Mouse (Mus musculus): Measurements from ENCODE around the gene Lhfpl4. TPM values are rescaled to one million over a fixed set of nuclear protein-coding genes. Genes with fewer than 3 reads are reported as not detected.

Lhfpl4 gene
- total RNA-seq (2021): under 1 TPM; 0.44 to 0.62 TPM
- long read RNA-seq, experiment 1, partial matches to known transcripts: 0 of 1 reads
- long read RNA-seq, experiment 1, other reads (novel, unspliced or antisense): 1 of 1 reads
- long read RNA-seq, experiment 2: 0 reads

GRCm38 (mm10) chr6:113194841-113195595 is at the start of gene Lhfpl4:
TSS of gene Lhfpl4 (minus strand) at chr6:113195384.
- no peak for DNase-seq
- intact Hi-C loops (cut with DNase I; ENCODE audit: low total_unique reads): loop anchor here (10.0 kb wide), 1 partner anchor 90 kb away; the partner anchor contains the start of gene Cpne9

GRCm38 (mm10) chr6:113242753-113243152 is 47.6 kb upstream of the Lhfpl4 start:
- DNase-seq: no peak
- intact Hi-C loops (cut with DNase I; ENCODE audit: low total_unique reads): no loop called here

- intact Hi-C loops (cut with DNase I; ENCODE audit: low total_unique reads): no loop called here
- no peak for DNase-seq
Measured at GRCm38 (mm10) chr6:113238442-113238841, 43.3 kb upstream of the Lhfpl4 start.

- DNase-seq: peak; percentile 100
- intact Hi-C loops (cut with DNase I; ENCODE audit: low total_unique reads): no loop called here
Measured at GRCm38 (mm10) chr6:113237542-113238270, 42.5 kb upstream of the Lhfpl4 start, which contains the start of gene Mtmr14. TSS of gene Mtmr14 (plus strand) at chr6:113237843.

GRCm38 (mm10) chr6:113235141-113235540 is 40.0 kb upstream of the Lhfpl4 start:
- DNase-seq: no peak
- intact Hi-C loops (cut with DNase I; ENCODE audit: low total_unique reads): no loop called here

- intact Hi-C loops (cut with DNase I; ENCODE audit: low total_unique reads): no loop called here
- DNase-seq: no peak
Measured at GRCm38 (mm10) chr6:113226705-113227104, 31.5 kb upstream of the Lhfpl4 start.

GRCm38 (mm10) chr6:113225798-113226197 is 30.6 kb upstream of the Lhfpl4 start:
- intact Hi-C loops (cut with DNase I; ENCODE audit: low total_unique reads): no loop called here
- no peak for DNase-seq

- intact Hi-C loops (cut with DNase I; ENCODE audit: low total_unique reads): no loop called here
- no peak for DNase-seq
Measured at GRCm38 (mm10) chr6:113216280-113216679, 21.1 kb upstream of the Lhfpl4 start.

GRCm38 (mm10) chr6:113195596-113195992 is 410 bp upstream of the Lhfpl4 start:
- DNase-seq: no peak
- intact Hi-C loops (cut with DNase I; ENCODE audit: low total_unique reads): loop anchor here (10.0 kb wide), 1 partner anchor 89 kb away; the partner anchor contains the start of gene Cpne9

- intact Hi-C loops (cut with DNase I; ENCODE audit: low total_unique reads): loop anchor here (10.0 kb wide), 1 partner anchor 90 kb away; the partner anchor contains the start of gene Cpne9
Measured at GRCm38 (mm10) chr6:113194517-113194840, 705 bp downstream of the Lhfpl4 start.

GRCm38 (mm10) chr6:113193765-113194460 is 1.3 kb downstream of the Lhfpl4 start:
- DNase-seq: no peak
- intact Hi-C loops (cut with DNase I; ENCODE audit: low total_unique reads): loop anchor here (10.0 kb wide), 1 partner anchor 91 kb away; the partner anchor contains the start of gene Cpne9

More at GRCm38 (mm10) chr6:113194517-113194840, 705 bp downstream of the Lhfpl4 start:
- no peak for DNase-seq

- no peak for DNase-seq
- intact Hi-C loops (cut with DNase I; ENCODE audit: low total_unique reads): no loop called here
Measured at GRCm38 (mm10) chr6:113184866-113185525, 10.2 kb downstream of the Lhfpl4 start.

- no peak for DNase-seq
- intact Hi-C loops (cut with DNase I; ENCODE audit: low total_unique reads): no loop called here
Measured at GRCm38 (mm10) chr6:113184163-113184562, 11.0 kb downstream of the Lhfpl4 start.

GRCm38 (mm10) chr6:113179195-113179733 is 15.9 kb downstream of the Lhfpl4 start:
- no peak for DNase-seq
- intact Hi-C loops (cut with DNase I; ENCODE audit: low total_unique reads): no loop called here

- intact Hi-C loops (cut with DNase I; ENCODE audit: low total_unique reads): no loop called here
Measured at GRCm38 (mm10) chr6:113178286-113179194, 16.6 kb downstream of the Lhfpl4 start.

GRCm38 (mm10) chr6:113176613-113177012 is 18.6 kb downstream of the Lhfpl4 start:
- DNase-seq: no peak
- intact Hi-C loops (cut with DNase I; ENCODE audit: low total_unique reads): no loop called here

More at GRCm38 (mm10) chr6:113178286-113179194, 16.6 kb downstream of the Lhfpl4 start:
- DNase-seq: no peak

- no peak for DNase-seq
- intact Hi-C loops (cut with DNase I; ENCODE audit: low total_unique reads): no loop called here
Measured at GRCm38 (mm10) chr6:113175469-113175868, 19.7 kb downstream of the Lhfpl4 start.

- DNase-seq: peak; percentile 54
- intact Hi-C loops (cut with DNase I; ENCODE audit: low total_unique reads): no loop called here
Measured at GRCm38 (mm10) chr6:113172568-113172967, 22.6 kb downstream of the Lhfpl4 start.
